Mouse (Mus musculus) heart, postnatal 10 days (tissue): ENCODE measurements around the gene Olfr597. TPM values are rescaled to one million over a fixed set of nuclear protein-coding genes. Genes with fewer than 3 reads are reported as not detected.
"Not testable (repeated sequence)": the region's sequence is repeated elsewhere in the genome, so short reads cannot be mapped to it uniquely, and the experiment has no call there.

ENCODE experiments used
- DNase-seq, 2 experiments: peaks; one replicate each; pipeline ENCODE4 v3.0.0; 2021
- intact Hi-C: fragments of 180-260 bp; cut with DNase I; formaldehyde crosslinking; loops from one replicate; pipeline ENCODE4 v1.15.1; 2025
- microRNA-seq, 2 experiments: library from miRNA; unstranded; fragments of <30 nt; microRNA quantifications; one replicate each; pipeline ENCODE4 v1.2.0; 2022
- total RNA-seq, 2 experiments: library from RNA; stranded (reverse); gene quantifications; 2 replicates each; pipeline ENCODE4 v1.2.3; 2021

The Olfr597 gene
- total RNA-seq = not detected

DNA sequence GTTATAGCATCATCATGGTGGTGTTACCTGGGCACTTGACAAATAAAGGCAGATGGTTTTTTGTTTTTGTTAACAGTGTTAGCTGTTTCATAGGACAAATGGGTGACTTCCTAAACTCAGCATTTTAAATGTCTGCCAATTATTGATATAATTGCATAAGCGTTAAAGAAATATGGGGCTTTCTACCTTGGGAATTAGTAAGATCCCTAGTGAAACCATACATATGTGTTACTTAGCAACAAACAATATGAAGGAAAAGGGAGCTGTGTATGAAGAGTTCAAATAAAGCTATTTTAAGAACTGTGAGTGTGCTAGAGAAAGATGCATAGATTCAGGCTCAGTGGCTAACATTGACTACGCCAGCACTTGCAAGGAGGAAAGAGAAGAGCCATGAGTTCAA, at the start of gene Olfr597:
Olfr597 (plus strand) TSS at position 301 of the 400 bp plus-strand sequence.
- DNase-seq, intact Hi-C loops: not testable (repeated sequence)

DNA sequence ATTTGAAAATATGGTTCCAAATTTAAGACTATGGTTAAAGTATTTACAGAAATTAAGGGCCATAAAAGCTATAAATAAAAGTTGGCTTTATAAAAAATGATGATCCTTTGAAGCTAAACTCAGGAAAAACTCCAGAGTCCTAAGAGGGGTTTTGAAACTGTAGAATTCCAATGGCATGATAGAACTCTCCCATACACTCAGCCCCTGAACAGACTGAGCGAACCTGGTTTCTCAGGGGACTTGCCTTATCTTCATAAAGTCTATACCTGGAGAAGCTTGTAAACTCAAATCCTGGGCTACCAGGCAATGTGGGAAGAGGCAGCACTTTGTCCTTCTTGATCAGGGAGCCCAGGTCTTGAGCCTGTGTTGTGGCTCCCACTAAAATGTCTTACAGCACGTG, 10.8 kb upstream of the Olfr597 start, which contains the start of gene Olfr596:
Olfr596 (plus strand) TSS at position 301 of the 400 bp plus-strand sequence.
- intact Hi-C loops, DNase-seq: not testable (repeated sequence)

DNA sequence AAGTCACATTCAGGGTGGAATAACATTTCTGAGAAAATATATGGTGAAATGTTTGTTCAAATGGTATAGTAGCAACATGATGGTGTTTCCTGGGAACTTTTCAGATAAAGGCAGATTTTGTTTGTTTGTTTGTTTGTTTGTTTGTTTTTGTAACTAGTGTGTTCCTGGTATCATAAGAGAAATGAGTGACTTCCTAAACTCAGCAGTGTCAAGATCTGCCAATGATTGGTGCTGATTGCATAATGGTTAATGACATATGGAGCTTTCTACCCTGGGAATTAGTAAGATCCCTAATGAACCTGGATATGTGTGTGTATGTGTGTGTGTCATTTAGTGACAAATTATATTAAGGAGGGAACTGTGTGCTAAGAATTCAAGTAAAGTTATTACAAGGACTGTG, 7.2 kb downstream of the Olfr597 start, which contains the start of gene Olfr598:
Olfr598 (plus strand) TSS at position 301 of the 400 bp plus-strand sequence.
- intact Hi-C loops = no loop called here
- DNase-seq = no peak

DNA sequence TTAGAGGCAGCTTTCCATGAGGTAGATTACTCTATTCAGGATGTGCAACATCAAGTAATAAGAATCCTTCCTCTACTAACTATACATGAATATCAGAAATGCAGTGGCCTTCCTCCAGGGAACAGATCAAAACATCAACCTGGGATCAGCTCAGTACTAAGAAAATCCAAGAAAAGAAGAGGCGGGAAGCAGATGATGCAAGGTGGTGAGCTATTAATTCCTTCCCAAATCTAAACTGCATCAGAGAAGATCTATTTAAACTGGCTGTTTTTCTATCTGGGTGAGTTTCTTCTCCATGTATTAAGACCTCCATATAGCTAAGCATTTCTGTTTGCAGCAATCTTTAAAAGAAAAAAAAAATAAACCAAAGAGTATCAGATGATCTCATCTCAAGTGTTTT, 19.5 kb downstream of the Olfr597 start, which contains the start of gene Olfr599:
Olfr599 (plus strand) TSS at position 301 of the 400 bp plus-strand sequence.
- DNase-seq = no peak
- intact Hi-C loops = no loop called here

DNA sequence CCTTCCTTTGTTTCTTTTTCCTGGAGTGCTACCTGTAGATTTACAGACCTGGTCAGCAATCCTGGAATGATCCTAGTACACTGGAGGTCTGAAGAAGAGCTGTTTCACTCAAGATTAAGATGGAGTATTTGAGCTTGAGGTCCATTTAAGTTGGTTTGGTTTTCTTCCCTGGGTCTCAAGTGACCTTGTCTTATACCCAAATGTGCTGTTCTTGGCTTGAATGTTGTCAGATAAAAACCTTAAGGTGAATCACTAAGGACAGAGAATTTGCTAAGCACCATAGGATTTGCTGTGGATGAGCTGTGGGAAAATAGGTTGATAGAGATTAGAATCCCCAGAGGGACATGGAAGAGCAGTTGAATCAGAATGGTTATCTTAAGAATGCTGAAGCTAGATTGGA, 33.5 kb downstream of the Olfr597 start, which contains the start of gene Olfr600:
Olfr600 (minus strand) TSS at position 101 of the 400 bp plus-strand sequence.
- intact Hi-C loops = no loop called here
- no peak for DNase-seq

DNA sequence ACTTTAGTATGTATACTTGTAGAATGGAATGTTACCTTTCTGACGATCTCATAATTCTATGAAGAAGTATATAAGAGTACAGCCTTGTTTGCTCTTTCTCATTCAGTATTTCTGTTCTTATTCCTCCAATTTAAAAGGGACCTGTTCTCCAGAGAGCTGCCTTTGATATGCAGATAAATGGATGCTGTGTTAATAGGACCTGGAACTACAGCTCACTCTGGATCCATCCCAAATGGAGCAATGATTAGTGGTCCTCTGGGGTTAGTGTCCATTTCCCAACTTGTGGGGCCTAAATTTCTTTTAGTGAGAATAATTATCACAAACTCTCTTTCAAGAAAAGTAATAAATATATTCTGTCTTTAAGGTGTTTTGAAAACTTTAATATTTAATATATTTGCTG, 46.4 kb downstream of the Olfr597 start, which contains the start of gene Olfr601:
Olfr601 (minus strand) TSS at position 101 of the 400 bp plus-strand sequence.
- intact Hi-C loops = no loop called here
- DNase-seq = no peak

Small RNA genes within 50 kb of the gene (microRNA-seq; reads per million reads assigned to microRNA genes)
- gene Gm23550 = 0 reads per million in 2 experiments

Other genes with a start within 250 kb of the Olfr597 start
- not detected for gene Olfr584, start 234.4 kb upstream of the Olfr597 start, total RNA-seq
- gene Olfr585, start 218.6 kb upstream of the Olfr597 start, total RNA-seq = not detected
- not detected for gene Olfr586, start 190.7 kb upstream of the Olfr597 start, total RNA-seq
- not detected for gene Olfr588-ps1, start 175.4 kb upstream of the Olfr597 start, total RNA-seq
- not detected for gene Olfr589, start 160.0 kb upstream of the Olfr597 start, total RNA-seq
- gene Olfr591, start 138.0 kb upstream of the Olfr597 start, total RNA-seq = not detected
- gene Olfr592, start 131.5 kb upstream of the Olfr597 start, total RNA-seq = not detected
- gene Olfr593, start 104.5 kb upstream of the Olfr597 start, total RNA-seq = not detected
- not detected for gene Olfr594, start 99.3 kb upstream of the Olfr597 start, total RNA-seq
- gene Usp17ld, start 63.8 kb upstream of the Olfr597 start, total RNA-seq = not detected
- gene Olfr596, start 10.7 kb upstream of the Olfr597 start, total RNA-seq = not detected
- not detected for gene Olfr598, start 7.3 kb downstream of the Olfr597 start, total RNA-seq
- not detected for gene Olfr599, start 19.6 kb downstream of the Olfr597 start, total RNA-seq
- not detected for gene Olfr600, start 33.4 kb downstream of the Olfr597 start, total RNA-seq
- gene Olfr601, start 46.3 kb downstream of the Olfr597 start, total RNA-seq = not detected
- gene Olfr603, start 69.9 kb downstream of the Olfr597 start, total RNA-seq = not detected
- gene Usp17lc, start 98.8 kb downstream of the Olfr597 start, total RNA-seq = not detected
- gene Olfr605, start 129.1 kb downstream of the Olfr597 start, total RNA-seq = not detected
- gene Olfr606, start 132.7 kb downstream of the Olfr597 start, total RNA-seq = not detected
- gene Olfr607, start 147.8 kb downstream of the Olfr597 start, total RNA-seq = not detected
- gene Olfr608, start 153.6 kb downstream of the Olfr597 start, total RNA-seq = under 1 TPM; 0.17 to 0.62 TPM
- not detected for gene Olfr609, start 181.7 kb downstream of the Olfr597 start, total RNA-seq
- gene Olfr610, start 195.8 kb downstream of the Olfr597 start, total RNA-seq = not detected
- not detected for gene Olfr611, start 204.5 kb downstream of the Olfr597 start, total RNA-seq
- gene Olfr612, start 226.4 kb downstream of the Olfr597 start, total RNA-seq = not detected
- gene Olfr613, start 231.8 kb downstream of the Olfr597 start, total RNA-seq = not detected
- not detected for gene Olfr615, start 239.8 kb downstream of the Olfr597 start, total RNA-seq